Comparison of ENCODE assay signal across 4 mouse cellular contexts in genomic region chr19:11418865-11419264, GRCm38 (mm10). TPM values are rescaled to one million over a fixed set of nuclear protein-coding genes. Genes with fewer than 3 reads are reported as not detected.
"Had no signal": no experiment of that assay in that cellular context is flagged by ENCODE, and none has a peak within 500 bp of the region (broad histone marks: within the 10 kb centered on the region; RNA-seq: fewer than 3 reads in every experiment).

No protein-coding gene starts in this region.

RNA-seq across cellular contexts. Expression of gene Ms4a4c, which starts 14.3 kb away (rescaled TPM):
- polyA plus RNA-seq: neural tube, embryonic 14.5 days; testis, adult 2 months had no signal

RNA-seq across cellular contexts. Expression of gene Ms4a4b, which starts 24.5 kb away (rescaled TPM):
- polyA plus RNA-seq: neural tube, embryonic 13.5 days; neural tube, embryonic 14.5 days; neural tube, embryonic 15.5 days had no signal

RNA-seq across cellular contexts. Expression of gene Ms4a4a, which starts 43.5 kb away (rescaled TPM):
- polyA plus RNA-seq: neural tube, embryonic 14.5 days had no signal
